Mouse (Mus musculus) limb, embryonic 13.5 days (tissue): ENCODE measurements around the gene Sgcd. TPM values are rescaled to one million over a fixed set of nuclear protein-coding genes. Genes with fewer than 3 reads are reported as not detected.

Source experiments
- ATAC-seq: fragments of 200-750 bp; cut with Nextera tagmentation; 2 replicates; pipeline ENCODE4 v1.8.0; 2017; ENCODE audit warnings: low read depth, moderate number of reproducible peaks, moderate TSS enrichment; ENCODE audit not compliant: low FRiP score
- H3K27ac ChIP-seq: fragments of 300-500 bp; sonication (generic); 2 replicates; pipeline ENCODE4 v1.5.1; 2015; ENCODE audit warnings: inconsistent platforms, mild to moderate bottlenecking, moderate library complexity
- H3K27me3 ChIP-seq: fragments of 300-500 bp; sonication (generic); 2 replicates; pipeline ENCODE4 v1.6.1; 2015; ENCODE audit warnings: mild to moderate bottlenecking, inconsistent platforms
- H3K36me3 ChIP-seq: fragments of 300-500 bp; sonication (generic); 2 replicates; pipeline ENCODE4 v1.6.1; 2015; ENCODE audit warnings: inconsistent platforms, mild to moderate bottlenecking, moderate library complexity
- H3K4me1 ChIP-seq: fragments of 300-500 bp; sonication (generic); 2 replicates; pipeline ENCODE4 v1.6.1; 2015; ENCODE audit warnings: inconsistent platforms
- H3K4me2 ChIP-seq: fragments of 300-500 bp; sonication (generic); replicated peaks from 2 replicates; pipeline ENCODE4 v1.6.1; 2015; ENCODE audit warnings: inconsistent platforms, mild to moderate bottlenecking, moderate library complexity
- H3K4me3 ChIP-seq: fragments of 300-500 bp; sonication (generic); 2 replicates; pipeline ENCODE4 v1.5.1; 2015; ENCODE audit warnings: moderate library complexity, mild to moderate bottlenecking, inconsistent platforms
- H3K9ac ChIP-seq: fragments of 300-500 bp; sonication (generic); 2 replicates; pipeline ENCODE4 v1.6.1; 2015; ENCODE audit warnings: mild to moderate bottlenecking, inconsistent platforms
- H3K9me3 ChIP-seq: fragments of 300-500 bp; sonication (generic); 2 replicates; pipeline ENCODE4 v1.6.1; 2016; ENCODE audit warnings: inconsistent platforms
- WGBS: fragments of 180-500 bp; shearing (Covaris S2); methylation state at CpG from one replicate; pipeline ENCODE4 v1.1.7; 2015; 5-methylcytosine and 5-hydroxymethylcytosine counted together
- polyA plus RNA-seq: library from polyadenylated mRNA; unstranded; fragments of >200 nt; fragmentation: Nextera tagmentation; extraction: Ambion mirVana; gene quantifications from 2 replicates; pipeline ENCODE4 v1.2.1, GENCODE M21; 2015

Gene Sgcd
- polyA plus RNA-seq, 1 experiment from 2014 or later: 9.7 TPM

- no peak overlapping the region for H3K9ac ChIP-seq
- no peak overlapping the region for H3K27ac ChIP-seq
- no peaks in the 10 kb centered on the region for H3K4me1 ChIP-seq
- H3K4me2 ChIP-seq: no peak overlapping the region
- H3K36me3 ChIP-seq: no peaks in the 10 kb centered on the region
- H3K4me3 ChIP-seq: no peak overlapping the region
- H3K27me3 ChIP-seq: no peaks in the 10 kb centered on the region
- 74% methylated on average over 5 of the region's 5 CpGs for WGBS
- no peaks in the 10 kb centered on the region; the same call in 1 of the 2 replicates for H3K9me3 ChIP-seq
- no peak for ATAC-seq
Measured at GRCm38 (mm10) chr11:47154837-47155430, 833.8 kb downstream of the Sgcd start.

GRCm38 (mm10) chr11:47149607-47150006 lies 839.2 kb downstream of the Sgcd start:
- H3K9ac ChIP-seq: no peak overlapping the region
- ATAC-seq: no peak
- H3K4me3 ChIP-seq: no peak overlapping the region
- no peaks in the 10 kb centered on the region for H3K9me3 ChIP-seq
- no peaks in the 10 kb centered on the region for H3K4me1 ChIP-seq
- no peak overlapping the region for H3K27ac ChIP-seq
- WGBS: 80% methylated on average over 9 of the region's 9 CpGs
- H3K36me3 ChIP-seq: no peaks in the 10 kb centered on the region
- no peaks in the 10 kb centered on the region for H3K27me3 ChIP-seq
- H3K4me2 ChIP-seq: no peak overlapping the region

- H3K4me3 ChIP-seq: no peak overlapping the region
- no peaks in the 10 kb centered on the region for H3K27me3 ChIP-seq
- no peak overlapping the region for H3K9ac ChIP-seq
- H3K4me1 ChIP-seq: no peaks in the 10 kb centered on the region
- H3K9me3 ChIP-seq: no peaks in the 10 kb centered on the region
- no peak overlapping the region for H3K4me2 ChIP-seq
- no peak overlapping the region for H3K27ac ChIP-seq
- 67% methylated on average over 2 of the region's 2 CpGs for WGBS
- ATAC-seq: no peak
- no peaks in the 10 kb centered on the region for H3K36me3 ChIP-seq
Measured at GRCm38 (mm10) chr11:47139867-47140266, 848.9 kb downstream of the Sgcd start.

GRCm38 (mm10) chr11:47139271-47139670 lies 849.5 kb downstream of the Sgcd start:
- 51% methylated on average over 1 of the region's 1 CpGs for WGBS
- Histone ChIP-seq H3K27ac (no peak overlapping the region), H3K9ac (no peak overlapping the region), H3K9me3 (no peaks in the 10 kb centered on the region), H3K4me2 (no peak overlapping the region), H3K4me3 (no peak overlapping the region), H3K4me1 (no peaks in the 10 kb centered on the region), H3K36me3 (no peaks in the 10 kb centered on the region), H3K27me3 (no peaks in the 10 kb centered on the region)
- no peak for ATAC-seq

GRCm38 (mm10) chr11:47132410-47132809 lies 856.4 kb downstream of the Sgcd start:
- Histone ChIP-seq H3K36me3 (no peaks in the 10 kb centered on the region), H3K27ac (no peak overlapping the region), H3K9me3 (no peaks in the 10 kb centered on the region), H3K4me2 (no peak overlapping the region), H3K27me3 (no peaks in the 10 kb centered on the region), H3K9ac (no peak overlapping the region), H3K4me3 (no peak overlapping the region), H3K4me1 (no peaks in the 10 kb centered on the region)
- WGBS: 91% methylated on average over 6 of the region's 6 CpGs
- no peak for ATAC-seq

- WGBS: 50% methylated on average over 3 of the region's 3 CpGs
- H3K27ac ChIP-seq: no peak overlapping the region
- H3K4me3 ChIP-seq: no peak overlapping the region
- H3K9me3 ChIP-seq: no peaks in the 10 kb centered on the region
- no peak overlapping the region for H3K9ac ChIP-seq
- no peaks in the 10 kb centered on the region for H3K36me3 ChIP-seq
- H3K4me2 ChIP-seq: no peak overlapping the region
- no peak for ATAC-seq
- no peaks in the 10 kb centered on the region for H3K4me1 ChIP-seq
- no peaks in the 10 kb centered on the region for H3K27me3 ChIP-seq
Measured at GRCm38 (mm10) chr11:47130432-47130831, 858.3 kb downstream of the Sgcd start.

- no peak for ATAC-seq
- no peak overlapping the region for H3K9ac ChIP-seq
- H3K27ac ChIP-seq: no peak overlapping the region
- no peaks in the 10 kb centered on the region for H3K27me3 ChIP-seq
- no peaks in the 10 kb centered on the region for H3K4me1 ChIP-seq
- no peak overlapping the region for H3K4me2 ChIP-seq
- no peak overlapping the region for H3K4me3 ChIP-seq
- H3K9me3 ChIP-seq: no peaks in the 10 kb centered on the region
- no peaks in the 10 kb centered on the region for H3K36me3 ChIP-seq
- WGBS: 30% methylated on average over 7 of the region's 7 CpGs
Measured at GRCm38 (mm10) chr11:47129992-47130391, 858.8 kb downstream of the Sgcd start.

- Histone ChIP-seq H3K9ac (no peak overlapping the region), H3K27ac (no peak overlapping the region), H3K4me2 (no peak overlapping the region), H3K4me3 (no peak overlapping the region), H3K9me3 (no peaks in the 10 kb centered on the region), H3K36me3 (no peaks in the 10 kb centered on the region), H3K4me1 (no peaks in the 10 kb centered on the region), H3K27me3 (no peaks in the 10 kb centered on the region)
- no peak for ATAC-seq
- 87% methylated on average over 1 of the region's 1 CpGs for WGBS
Measured at GRCm38 (mm10) chr11:47129166-47129565, 859.6 kb downstream of the Sgcd start.

GRCm38 (mm10) chr11:47128331-47128730 lies 860.4 kb downstream of the Sgcd start:
- Histone ChIP-seq H3K36me3 (no peaks in the 10 kb centered on the region), H3K4me3 (no peak overlapping the region), H3K27ac (no peak overlapping the region), H3K27me3 (no peaks in the 10 kb centered on the region), H3K9ac (no peak overlapping the region), H3K4me1 (no peaks in the 10 kb centered on the region), H3K9me3 (no peaks in the 10 kb centered on the region), H3K4me2 (no peak overlapping the region)
- ATAC-seq: no peak
- WGBS: 79% methylated on average over 3 of the region's 3 CpGs

GRCm38 (mm10) chr11:47120874-47121273 lies 867.9 kb downstream of the Sgcd start:
- no peaks in the 10 kb centered on the region for H3K27me3 ChIP-seq
- H3K9me3 ChIP-seq: no peaks in the 10 kb centered on the region
- H3K9ac ChIP-seq: no peak overlapping the region
- no peak overlapping the region for H3K27ac ChIP-seq
- H3K4me2 ChIP-seq: no peak overlapping the region
- 65% methylated on average over 1 of the region's 1 CpGs for WGBS
- no peak overlapping the region for H3K4me3 ChIP-seq
- no peak for ATAC-seq
- H3K36me3 ChIP-seq: no peaks in the 10 kb centered on the region
- 0 out of 2 replicates have a peak, but pooled peaks cover 6% of the 10 kb centered on the region for H3K4me1 ChIP-seq

GRCm38 (mm10) chr11:47117896-47118295 lies 870.9 kb downstream of the Sgcd start:
- no peak overlapping the region for H3K9ac ChIP-seq
- no peaks in the 10 kb centered on the region for H3K27me3 ChIP-seq
- no peaks in the 10 kb centered on the region for H3K36me3 ChIP-seq
- WGBS: 50% methylated on average over 2 of the region's 2 CpGs
- peaks cover 14% of the 10 kb centered on the region; the same call in 1 of the 2 replicates for H3K4me1 ChIP-seq
- no peak overlapping the region for H3K27ac ChIP-seq
- no peak overlapping the region for H3K4me3 ChIP-seq
- ATAC-seq: no peak
- no peak overlapping the region for H3K4me2 ChIP-seq
- no peaks in the 10 kb centered on the region for H3K9me3 ChIP-seq

GRCm38 (mm10) chr11:47114366-47114765 lies 874.4 kb downstream of the Sgcd start:
- Histone ChIP-seq H3K9me3 (no peaks in the 10 kb centered on the region), H3K27me3 (no peaks in the 10 kb centered on the region), H3K36me3 (no peaks in the 10 kb centered on the region), H3K4me3 (no peak overlapping the region), H3K4me1 (peaks cover 16% of the 10 kb centered on the region; the same call in 1 of the 2 replicates), H3K27ac (no peak overlapping the region), H3K4me2 (no peak overlapping the region), H3K9ac (no peak overlapping the region)
- 87% methylated on average over 4 of the region's 4 CpGs for WGBS
- no peak for ATAC-seq

- Histone ChIP-seq H3K9me3 (no peaks in the 10 kb centered on the region), H3K4me2 (no peak overlapping the region), H3K27ac (no peak overlapping the region), H3K36me3 (no peaks in the 10 kb centered on the region), H3K4me3 (no peak overlapping the region), H3K27me3 (no peaks in the 10 kb centered on the region), H3K4me1 (peaks cover 15% of the 10 kb centered on the region; the same call in 1 of the 2 replicates), H3K9ac (no peak overlapping the region)
- no peak for ATAC-seq
- WGBS: 10% methylated on average over 5 of the region's 5 CpGs
Measured at GRCm38 (mm10) chr11:47113081-47113480, 875.7 kb downstream of the Sgcd start.
